Mouse (Mus musculus) c-Kit-positive CD71-negative TER-119-negative erythroid progenitor cells, embryonic 14.5 days (primary cell): ENCODE results near the gene Htr1d.

Experiments
- DNase-seq: peaks from one replicate; pipeline ENCODE4 v3.0.0-alpha.2; 2013; ENCODE audit warnings: low read depth

Htr1d gene

DNA sequence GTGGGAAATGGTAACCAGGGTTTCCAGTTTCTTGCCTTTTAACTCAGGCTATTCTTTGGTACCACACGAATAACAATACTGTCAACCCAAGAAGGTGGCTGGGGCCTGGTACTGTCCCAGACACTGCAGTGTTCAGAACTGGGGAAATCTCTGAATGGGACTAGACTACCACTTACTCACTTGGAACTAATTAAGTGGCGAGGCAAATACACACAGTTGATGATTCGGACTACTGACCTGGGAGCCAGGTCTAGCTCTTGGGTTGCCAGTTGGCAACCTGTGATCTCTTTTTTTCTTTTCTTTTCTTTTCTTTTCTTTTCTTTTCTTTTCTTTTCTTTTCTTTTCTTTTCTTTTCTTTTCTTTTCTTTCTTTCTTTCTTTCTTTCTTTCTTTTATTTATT is 29.0 kb downstream of the Htr1d start:
- no peak for DNase-seq

DNA sequence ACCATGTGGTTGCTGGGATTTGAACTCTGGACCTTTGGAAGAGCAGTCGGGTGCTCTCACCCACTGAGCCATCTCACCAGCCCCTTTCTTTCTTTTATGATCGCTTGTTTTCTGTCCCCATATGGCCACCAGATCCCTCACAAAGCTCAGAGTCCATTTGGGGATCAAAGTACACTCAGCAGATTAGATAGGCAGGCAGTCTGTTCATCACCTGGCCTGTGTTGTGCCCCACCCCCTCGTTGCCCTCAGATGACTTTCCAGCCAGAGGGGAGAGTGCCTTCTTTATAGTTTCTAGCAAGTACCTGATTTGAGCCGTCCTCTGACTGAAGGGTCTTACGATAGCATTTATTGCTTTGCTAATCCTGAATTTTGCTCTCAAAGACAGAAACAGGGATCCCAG is 29.5 kb downstream of the Htr1d start:
- DNase-seq: no peak

GRCm38 (mm10) chr4:136454850-136455260 is 31.5 kb downstream of the Htr1d start:
- no peak for DNase-seq

GRCm38 (mm10) chr4:136456516-136457218 is 33.3 kb downstream of the Htr1d start:
- no peak for DNase-seq

DNA sequence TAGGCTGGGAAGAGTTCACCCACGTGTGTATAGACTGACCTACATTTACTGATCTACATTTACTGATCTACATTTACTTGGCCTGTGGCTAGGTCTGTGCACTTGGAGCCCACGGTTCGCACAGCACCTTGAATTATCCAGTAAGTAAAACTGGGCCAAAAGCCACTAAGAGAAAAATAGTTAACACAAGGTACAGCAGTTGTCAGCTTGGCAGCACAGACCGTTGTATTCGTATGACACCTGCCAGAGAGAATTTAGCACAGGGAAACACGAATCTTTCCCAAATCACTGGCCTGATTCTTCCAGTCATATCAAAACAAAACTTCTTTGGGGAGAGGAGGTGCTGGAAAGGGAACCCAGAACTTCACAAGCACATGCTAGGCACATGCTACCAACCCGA is 35.0 kb downstream of the Htr1d start:
- DNase-seq: no peak

GRCm38 (mm10) chr4:136459210-136459609 is 35.9 kb downstream of the Htr1d start:
- DNase-seq: no peak

- no peak for DNase-seq
These were observed 37.9 kb downstream of the Htr1d start for GRCm38 (mm10) chr4:136461206-136461605.

DNA sequence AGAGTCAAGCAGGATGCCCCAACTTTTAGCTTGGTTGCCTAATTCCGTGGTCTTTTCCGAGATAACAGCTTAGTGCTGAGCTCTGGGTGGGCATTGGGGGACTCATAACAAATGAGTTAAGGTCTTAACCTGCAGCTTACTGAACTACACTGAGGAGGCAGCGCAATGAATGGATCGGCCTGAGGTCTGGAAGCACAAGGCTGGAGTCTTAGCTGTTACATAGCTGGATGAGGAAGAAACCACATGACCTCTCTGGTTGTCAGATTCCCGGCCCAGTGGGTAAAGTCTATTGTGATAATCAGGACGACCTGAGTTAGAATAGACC is 38.4 kb downstream of the Htr1d start:
- no peak for DNase-seq

GRCm38 (mm10) chr4:136462086-136462838 is 38.9 kb downstream of the Htr1d start, which contains the start of gene 6030445D17Rik:
Gene 6030445D17Rik (plus strand): TSS chr4:136462250.
- peak; percentile 10 for DNase-seq

- DNase-seq: no peak
These were observed 39.5 kb downstream of the Htr1d start for GRCm38 (mm10) chr4:136462839-136463178.

- no peak for DNase-seq
These were observed 40.1 kb downstream of the Htr1d start for GRCm38 (mm10) chr4:136463436-136463835.

- DNase-seq: no peak
These were observed 42.9 kb downstream of the Htr1d start for GRCm38 (mm10) chr4:136466226-136466625.

GRCm38 (mm10) chr4:136468553-136469327 is 45.4 kb downstream of the Htr1d start:
- DNase-seq: peak; percentile 26

- DNase-seq: peak; percentile 70
These were observed 46.1 kb downstream of the Htr1d start, which contains the start of gene Luzp1 for GRCm38 (mm10) chr4:136469371-136469903. Gene Luzp1 (plus strand): TSS chr4:136469761.

- peak; percentile 24 for DNase-seq
These were observed 46.6 kb downstream of the Htr1d start for GRCm38 (mm10) chr4:136469941-136470346.

GRCm38 (mm10) chr4:136470347-136471071 is 47.2 kb downstream of the Htr1d start:
- peak; percentile 19 for DNase-seq

GRCm38 (mm10) chr4:136476692-136477091 is 53.4 kb downstream of the Htr1d start:
- DNase-seq: no peak

DNA sequence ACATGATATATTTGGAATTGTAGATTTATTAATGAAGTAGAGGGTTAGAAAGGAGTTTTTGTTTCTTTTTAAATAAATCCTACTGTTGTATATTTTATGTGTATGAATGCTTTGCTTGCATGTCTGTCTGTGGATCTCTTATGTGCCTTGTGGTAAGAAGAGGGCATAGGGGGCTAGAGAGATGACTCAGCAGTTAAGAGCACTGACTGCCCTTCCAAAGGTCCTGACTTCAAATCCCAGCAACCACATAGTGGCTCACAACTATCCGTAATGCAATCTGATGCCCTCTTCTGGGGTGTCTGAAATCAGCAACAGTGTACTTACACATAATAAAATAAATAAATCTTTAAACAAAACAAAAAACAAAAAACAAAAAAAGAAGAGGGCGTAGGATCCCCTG is 63.2 kb downstream of the Htr1d start:
- no peak for DNase-seq
